Mouse (Mus musculus) liver, embryonic 15.5 days (tissue): ENCODE measurements around the gene Lrp5. TPM values are rescaled to one million over a fixed set of nuclear protein-coding genes. Genes with fewer than 3 reads are reported as not detected.

ENCODE experiments used
- ATAC-seq: fragments of 200-750 bp; cut with Nextera tagmentation; 2 replicates; pipeline ENCODE4 v1.8.0; 2017; ENCODE audit warnings: moderate number of reproducible peaks, mild to moderate bottlenecking, moderate library complexity; ENCODE audit not compliant: insufficient read depth
- H3K27ac ChIP-seq: fragments of 300-500 bp; sonication (generic); replicated peaks from 2 replicates; pipeline ENCODE4 v1.5.1; 2015; ENCODE audit warnings: mild to moderate bottlenecking, inconsistent platforms
- H3K27me3 ChIP-seq: fragments of 300-500 bp; sonication (generic); 2 replicates; pipeline ENCODE4 v1.6.1; 2015; ENCODE audit warnings: mild to moderate bottlenecking, inconsistent platforms
- H3K36me3 ChIP-seq: fragments of 300-500 bp; sonication (generic); replicated peaks from 2 replicates; pipeline ENCODE4 v1.6.1; 2015; ENCODE audit warnings: moderate library complexity, mild to moderate bottlenecking, inconsistent platforms
- H3K4me1 ChIP-seq: fragments of 300-500 bp; sonication (generic); replicated peaks from 2 replicates; pipeline ENCODE4 v1.6.1; 2015; ENCODE audit warnings: inconsistent platforms
- H3K4me2 ChIP-seq: fragments of 300-500 bp; sonication (generic); 2 replicates; pipeline ENCODE4 v1.6.1; 2015; ENCODE audit warnings: moderate library complexity, mild to moderate bottlenecking, inconsistent platforms
- H3K4me3 ChIP-seq: fragments of 300-500 bp; sonication (generic); replicated peaks from 2 replicates; pipeline ENCODE4 v1.5.1; 2015; ENCODE audit warnings: mild to moderate bottlenecking, inconsistent platforms
- H3K9ac ChIP-seq: fragments of 300-500 bp; sonication (generic); 2 replicates; pipeline ENCODE4 v1.6.1; 2015; ENCODE audit warnings: moderate library complexity, mild to moderate bottlenecking, inconsistent platforms
- H3K9me3 ChIP-seq: fragments of 300-500 bp; sonication (generic); replicated peaks from 2 replicates; pipeline ENCODE4 v1.6.1; 2016; ENCODE audit warnings: inconsistent platforms
- WGBS: fragments of 180-500 bp; shearing (Covaris S2); methylation state at CpG from one replicate; pipeline ENCODE4 v1.1.7; 2015; ENCODE audit warnings: mixed read lengths; ENCODE audit not compliant: insufficient replicate concordance; 5-methylcytosine and 5-hydroxymethylcytosine counted together
- polyA plus RNA-seq: library from polyadenylated mRNA; unstranded; fragments of >200 nt; fragmentation: Nextera tagmentation; extraction: Ambion mirVana; gene quantifications from 2 replicates; pipeline ENCODE4 v1.2.1, GENCODE M21; 2015

The Lrp5 gene
- 2.1 and 2.6 TPM in 2 replicates for polyA plus RNA-seq

GRCm38 (mm10) chr19:3686215-3686894 is at the start of gene Lrp5:
TSS of gene Lrp5 (minus strand) at chr19:3686564.
- no peaks in the 10 kb centered on the region for H3K36me3 ChIP-seq
- H3K9me3 ChIP-seq = no peaks in the 10 kb centered on the region
- peak within 1 kb of the TSS; percentile 58 for H3K9ac ChIP-seq
- peaks cover 31% of the 10 kb centered on the region for H3K27me3 ChIP-seq
- ATAC-seq = peak; percentile 30
- peak within 1 kb of the TSS; percentile 76 for H3K4me2 ChIP-seq
- peak within 1 kb of the TSS; percentile 66 for H3K4me3 ChIP-seq
- under 1% methylated on average over 83 of the region's 83 CpGs for WGBS
- peak within 1 kb of the TSS; percentile 80 for H3K27ac ChIP-seq
- H3K4me1 ChIP-seq = peaks cover 58% of the 10 kb centered on the region

DNA sequence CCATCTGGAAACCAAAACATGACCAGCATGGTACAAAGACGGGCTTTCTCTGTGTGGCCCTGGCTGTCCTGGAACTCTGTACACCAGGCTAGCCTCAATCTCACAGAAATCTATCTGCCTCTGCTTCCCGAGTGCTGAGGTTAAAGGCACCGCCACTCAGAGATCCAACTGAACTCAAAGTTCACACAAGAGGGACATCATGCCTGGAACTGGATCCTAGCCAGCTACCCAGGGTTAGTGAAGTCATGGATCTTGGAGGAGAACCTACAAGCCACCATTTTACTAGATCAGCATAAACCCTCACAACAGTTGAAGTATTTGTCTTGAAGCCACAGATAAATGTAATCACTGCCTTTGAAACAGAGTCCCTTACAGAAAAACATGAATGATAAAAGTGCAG is 49.6 kb upstream of the Lrp5 start:
- no peak overlapping the region for H3K4me2 ChIP-seq
- ATAC-seq = no peak

GRCm38 (mm10) chr19:3730781-3731646 is 44.6 kb upstream of the Lrp5 start:
- no peaks in the 10 kb centered on the region for H3K9me3 ChIP-seq
- no peak overlapping the region for H3K4me2 ChIP-seq
- no peaks in the 10 kb centered on the region for H3K4me1 ChIP-seq
- WGBS = 58% methylated on average over 7 of the region's 7 CpGs
- H3K27ac ChIP-seq = no peak overlapping the region
- no peak overlapping the region for H3K4me3 ChIP-seq
- ATAC-seq = no peak
- H3K9ac ChIP-seq = no peak overlapping the region
- H3K27me3 ChIP-seq = no peaks in the 10 kb centered on the region
- H3K36me3 ChIP-seq = no peaks in the 10 kb centered on the region

More for the DNA sequence above, 49.6 kb upstream of the Lrp5 start:
- no peaks in the 10 kb centered on the region for H3K27me3 ChIP-seq
- H3K27ac ChIP-seq = no peak overlapping the region
- no peaks in the 10 kb centered on the region for H3K9me3 ChIP-seq
- no peaks in the 10 kb centered on the region for H3K4me1 ChIP-seq
- H3K36me3 ChIP-seq = no peaks in the 10 kb centered on the region
- H3K4me3 ChIP-seq = no peak overlapping the region
- no peak overlapping the region for H3K9ac ChIP-seq
- WGBS = 60% methylated on average over 3 of the region's 3 CpGs

- H3K27ac ChIP-seq = no peak overlapping the region
- no peak for ATAC-seq
- no peaks in the 10 kb centered on the region for H3K36me3 ChIP-seq
Measured at GRCm38 (mm10) chr19:3728901-3729300, 42.5 kb upstream of the Lrp5 start.

GRCm38 (mm10) chr19:3724779-3725178 is 38.4 kb upstream of the Lrp5 start:
- Histone ChIP-seq H3K4me3 (no peak overlapping the region), H3K36me3 (no peaks in the 10 kb centered on the region), H3K27me3 (no peaks in the 10 kb centered on the region), H3K9ac (no peak overlapping the region), H3K4me1 (no peaks in the 10 kb centered on the region), H3K27ac (no peak overlapping the region), H3K4me2 (no peak overlapping the region), H3K9me3 (no peaks in the 10 kb centered on the region)
- 5% methylated on average over 1 of the region's 1 CpGs for WGBS
- no peak for ATAC-seq

More at GRCm38 (mm10) chr19:3728901-3729300, 42.5 kb upstream of the Lrp5 start:
- H3K4me3 ChIP-seq = no peak overlapping the region
- H3K4me2 ChIP-seq = no peak overlapping the region
- WGBS = 44% methylated on average over 2 of the region's 2 CpGs
- H3K9ac ChIP-seq = no peak overlapping the region
- no peaks in the 10 kb centered on the region for H3K9me3 ChIP-seq
- no peaks in the 10 kb centered on the region for H3K4me1 ChIP-seq
- H3K27me3 ChIP-seq = no peaks in the 10 kb centered on the region

DNA sequence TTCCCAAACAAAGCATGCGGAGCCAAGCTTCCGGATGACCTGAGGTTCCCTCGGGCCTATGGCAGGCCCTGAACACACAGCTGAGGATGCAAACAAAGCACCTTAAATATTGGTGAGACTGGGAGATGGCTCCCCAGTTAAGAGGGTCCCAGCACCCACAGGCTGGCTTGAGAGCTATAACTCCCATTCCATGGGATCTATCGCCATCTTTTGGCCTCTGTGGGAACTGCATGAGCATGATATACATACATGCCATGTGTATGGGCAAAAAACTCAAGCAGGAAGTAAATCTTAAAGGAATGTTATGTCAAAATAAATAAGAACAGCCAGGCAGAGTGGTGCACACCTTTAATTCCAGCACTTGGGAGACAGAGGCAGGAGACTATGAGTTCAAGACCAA is 37.5 kb upstream of the Lrp5 start:
- no peak overlapping the region for H3K9ac ChIP-seq
- no peak overlapping the region for H3K27ac ChIP-seq
- H3K27me3 ChIP-seq = no peaks in the 10 kb centered on the region
- no peak overlapping the region for H3K4me3 ChIP-seq
- no peaks in the 10 kb centered on the region for H3K36me3 ChIP-seq
- 67% methylated on average over 4 of the region's 4 CpGs for WGBS
- H3K4me1 ChIP-seq = peaks cover 8% of the 10 kb centered on the region
- H3K4me2 ChIP-seq = no peak overlapping the region
- ATAC-seq = no peak
- H3K9me3 ChIP-seq = no peaks in the 10 kb centered on the region

DNA sequence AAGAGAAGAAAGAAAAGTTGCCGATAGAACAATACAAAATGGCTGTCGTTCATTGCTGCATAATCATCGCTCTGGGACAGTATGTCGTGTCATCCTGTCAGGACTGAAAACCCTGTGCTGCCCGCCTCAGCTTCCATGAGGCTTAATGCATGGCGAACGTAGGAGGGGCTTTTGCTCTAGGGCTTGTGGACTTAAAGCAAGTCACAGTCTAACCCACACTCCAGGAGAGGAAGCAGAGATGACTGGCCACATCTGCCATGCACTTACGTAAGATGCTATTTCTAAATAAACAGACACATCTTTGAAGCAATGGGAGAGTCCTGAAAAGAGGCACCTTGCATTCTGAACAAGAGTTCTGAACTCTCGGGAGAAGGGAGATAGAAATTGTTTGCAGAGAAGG is 36.8 kb upstream of the Lrp5 start:
- WGBS = 69% methylated on average over 9 of the region's 9 CpGs
- Histone ChIP-seq H3K4me1 (peaks cover 11% of the 10 kb centered on the region), H3K9ac (no peak overlapping the region), H3K27me3 (no peaks in the 10 kb centered on the region), H3K27ac (no peak overlapping the region), H3K4me2 (no peak overlapping the region), H3K36me3 (no peaks in the 10 kb centered on the region), H3K4me3 (no peak overlapping the region), H3K9me3 (no peaks in the 10 kb centered on the region)
- no peak for ATAC-seq

GRCm38 (mm10) chr19:3719362-3719891 is 33.1 kb upstream of the Lrp5 start:
- Histone ChIP-seq H3K36me3 (peaks cover 28% of the 10 kb centered on the region), H3K27ac (0 out of 2 replicates have a peak overlapping the region, but pooled peaks have one; percentile 41), H3K4me1 (peaks cover 11% of the 10 kb centered on the region), H3K9me3 (no peaks in the 10 kb centered on the region), H3K4me2 (peak overlapping the region; percentile 87), H3K9ac (peak overlapping the region; percentile 48), H3K4me3 (peak overlapping the region; percentile 54), H3K27me3 (no peaks in the 10 kb centered on the region)
- under 1% methylated on average over 27 of the region's 27 CpGs for WGBS
- ATAC-seq = peak; percentile 61

- H3K36me3 ChIP-seq = peaks cover 28% of the 10 kb centered on the region
- H3K27me3 ChIP-seq = no peaks in the 10 kb centered on the region
- peak overlapping the region; percentile 48 for H3K9ac ChIP-seq
- peak; percentile 64 for ATAC-seq
- H3K4me1 ChIP-seq = peaks cover 12% of the 10 kb centered on the region
- peak overlapping the region; percentile 87 for H3K4me2 ChIP-seq
- 35% methylated on average over 19 of the region's 19 CpGs for WGBS
- H3K27ac ChIP-seq = 0 out of 2 replicates have a peak overlapping the region, but pooled peaks have one; percentile 41
- H3K4me3 ChIP-seq = peak overlapping the region; percentile 54
- no peaks in the 10 kb centered on the region for H3K9me3 ChIP-seq
Measured at GRCm38 (mm10) chr19:3718481-3719361, 32.4 kb upstream of the Lrp5 start.

DNA sequence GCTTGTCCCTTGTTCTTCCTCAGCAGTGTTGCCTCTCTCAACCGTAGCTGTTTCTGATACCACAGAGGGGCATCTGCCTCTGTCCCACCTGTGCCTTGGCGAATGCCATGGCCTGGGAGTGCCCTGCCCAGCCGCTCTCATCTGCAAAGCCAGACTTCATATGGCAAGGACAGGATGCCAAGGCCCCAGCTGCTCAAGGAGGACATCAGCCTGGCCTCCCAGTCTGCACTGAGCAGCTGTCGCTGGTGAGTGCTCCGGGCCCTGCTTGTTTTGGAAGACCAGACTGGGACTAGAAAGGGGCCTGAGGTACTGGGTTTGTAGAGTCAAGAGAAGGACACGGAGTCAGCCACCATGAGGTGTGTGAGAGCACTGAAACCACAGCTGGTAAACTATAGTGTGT is 28.0 kb upstream of the Lrp5 start:
- H3K9me3 ChIP-seq = no peaks in the 10 kb centered on the region
- H3K27me3 ChIP-seq = no peaks in the 10 kb centered on the region
- 75% methylated on average over 6 of the region's 6 CpGs for WGBS
- H3K4me2 ChIP-seq = no peak overlapping the region
- no peak overlapping the region for H3K9ac ChIP-seq
- no peak overlapping the region for H3K27ac ChIP-seq
- H3K36me3 ChIP-seq = peaks cover 32% of the 10 kb centered on the region
- H3K4me3 ChIP-seq = no peak overlapping the region
- peaks cover 31% of the 10 kb centered on the region for H3K4me1 ChIP-seq
- no peak for ATAC-seq
